Mouse (Mus musculus): Measurements from ENCODE around the gene Tvp23a.

DNA sequence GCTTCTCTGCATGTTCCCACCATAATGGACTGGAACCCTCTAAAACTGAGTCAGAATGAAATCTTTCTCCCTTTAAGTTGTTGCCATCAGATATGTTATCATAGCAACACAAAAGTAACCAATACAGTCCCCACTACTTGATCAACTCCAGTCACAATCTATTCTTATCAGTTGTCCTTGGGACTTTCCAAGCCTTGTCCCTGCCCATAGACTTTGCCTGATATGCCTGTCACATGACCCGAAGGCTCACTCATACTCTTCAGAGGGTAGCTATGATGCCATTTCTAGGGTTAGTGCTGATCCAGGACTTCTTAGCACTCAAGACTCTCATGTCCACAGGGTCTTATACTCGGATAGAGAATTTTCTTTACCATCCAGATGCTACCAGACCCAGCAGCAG lies 13.0 kb upstream of the Tvp23a start:
- TF ChIP-seq CTCF (IDR thresholded peaks at IDR 0.05; ENCODE audit: insufficient read depth, low read depth, low read length) (no peak), POLR2A (IDR thresholded peaks at IDR 0.05; ENCODE audit: insufficient read depth, low read depth, low read length) (no peak)

Data from olfactory bulb, adult 2 months (tissue).